Mouse (Mus musculus) midbrain, embryonic 16.5 days (tissue): ENCODE results near the gene Parvb. TPM values are rescaled to one million over a fixed set of nuclear protein-coding genes. Genes with fewer than 3 reads are reported as not detected.

Experiments used
- ATAC-seq: fragments of 200-750 bp; cut with Nextera tagmentation; 2 replicates; pipeline ENCODE4 v1.8.0; 2017; ENCODE audit warnings: moderate TSS enrichment
- H3K27ac ChIP-seq: fragments of 300-500 bp; sonication (generic); 2 replicates; pipeline ENCODE4 v1.5.1; 2014; ENCODE audit warnings: mild to moderate bottlenecking, low read length, mixed read lengths
- H3K27me3 ChIP-seq: fragments of 300-500 bp; sonication (generic); 2 replicates; pipeline ENCODE4 v1.6.1; 2014; ENCODE audit warnings: low read depth, low read length, mixed read lengths; ENCODE audit not compliant: control insufficient read depth, insufficient read depth
- H3K36me3 ChIP-seq: fragments of 300-500 bp; sonication (generic); 2 replicates; pipeline ENCODE4 v1.6.1; 2014; ENCODE audit warnings: mild to moderate bottlenecking, low read length, moderate library complexity, mixed read lengths; ENCODE audit not compliant: control insufficient read depth, insufficient read depth
- H3K4me1 ChIP-seq: fragments of 300-500 bp; sonication (generic); 2 replicates; pipeline ENCODE4 v1.6.1; 2014; ENCODE audit warnings: mild to moderate bottlenecking, low read length, mixed read lengths; ENCODE audit not compliant: control insufficient read depth, insufficient read depth
- H3K4me2 ChIP-seq: fragments of 300-500 bp; sonication (generic); 2 replicates; pipeline ENCODE4 v1.6.1; 2014; ENCODE audit warnings: mild to moderate bottlenecking, low read length, mixed read lengths
- H3K4me3 ChIP-seq: fragments of 300-500 bp; sonication (generic); 2 replicates; pipeline ENCODE4 v1.5.1; 2014; ENCODE audit warnings: low read depth, mild to moderate bottlenecking, low read length, moderate library complexity, mixed read lengths
- H3K9ac ChIP-seq: fragments of 300-500 bp; sonication (generic); 2 replicates; pipeline ENCODE4 v1.6.1; 2014; ENCODE audit warnings: low read depth, low read length, mixed read lengths
- H3K9me3 ChIP-seq: fragments of 300-500 bp; sonication (generic); replicated peaks from 2 replicates; pipeline ENCODE4 v1.6.1; 2014; ENCODE audit warnings: mild to moderate bottlenecking, low read length, mixed read lengths; ENCODE audit not compliant: control insufficient read depth, poor library complexity, severe bottlenecking
- WGBS: fragments of 180-500 bp; shearing (Covaris S2); extraction: QIAGEN DNeasy Blood & Tissue Kit; methylation state at CpG from one replicate; pipeline ENCODE4 v1.1.7; 2014; 5-methylcytosine and 5-hydroxymethylcytosine counted together
- polyA plus RNA-seq: library from polyadenylated mRNA; unstranded; fragments of >200 nt; fragmentation: Nextera tagmentation; extraction: Ambion mirVana; gene quantifications from 2 replicates; pipeline ENCODE4 v1.2.1, GENCODE M21; 2015

Gene Parvb
- 4.3 and 4.7 TPM in 2 replicates for polyA plus RNA-seq

DNA sequence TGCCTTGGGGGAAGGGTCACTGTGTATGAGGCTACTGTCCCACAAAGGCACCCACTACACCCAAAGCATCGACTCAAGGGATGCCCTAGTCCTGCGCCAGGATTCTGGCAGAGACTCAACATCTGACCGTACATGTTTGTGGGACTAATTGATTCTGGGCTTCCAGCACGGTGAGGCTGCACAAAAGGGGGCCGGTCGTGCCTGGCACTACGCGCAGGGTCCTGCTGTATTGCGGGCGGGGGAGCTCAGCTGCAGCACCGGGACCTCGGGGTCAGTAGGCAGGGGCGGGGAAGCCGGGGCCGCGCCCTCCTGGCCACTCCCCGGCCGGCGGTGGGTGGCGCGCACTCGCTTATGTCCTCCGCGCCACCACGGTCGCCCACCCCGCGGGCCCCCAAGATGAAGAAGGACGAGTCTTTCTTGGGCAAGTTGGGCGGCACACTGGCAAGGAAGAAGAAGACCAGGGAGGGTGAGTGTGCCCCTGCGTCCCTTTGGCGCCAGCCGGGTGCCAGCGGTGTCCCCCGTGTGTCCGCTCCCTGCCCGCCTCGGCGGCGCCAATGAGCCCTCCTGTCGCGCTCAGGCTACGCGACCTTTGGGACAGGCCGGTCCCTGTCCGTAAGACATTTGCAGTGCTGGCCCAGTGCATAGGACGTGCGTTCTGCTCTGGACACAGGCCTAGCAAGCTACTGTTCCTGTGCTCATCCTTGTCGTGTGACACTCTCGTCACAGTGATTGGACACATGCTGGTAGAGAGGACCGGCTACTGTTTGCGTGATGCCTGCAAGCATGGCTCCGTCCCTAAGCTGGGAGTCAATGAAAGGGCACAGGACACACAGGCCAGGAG lies at the start of gene Parvb:
TSS of gene Parvb (plus strand) at position 323 of the 841 bp plus-strand sequence.
- peak within 1 kb of the TSS; percentile 38 for H3K4me3 ChIP-seq
- peak within 1 kb of the TSS; percentile 68 for H3K27ac ChIP-seq
- peaks cover 31% of the 10 kb centered on the region for H3K4me1 ChIP-seq
- no peaks in the 10 kb centered on the region for H3K9me3 ChIP-seq
- peak within 1 kb of the TSS; percentile 63 for H3K9ac ChIP-seq
- ATAC-seq, result peak; percentile 44
- H3K36me3 ChIP-seq, result no peaks in the 10 kb centered on the region
- peak within 1 kb of the TSS; percentile 87 for H3K4me2 ChIP-seq
- whole genome bisulfite sequencing, result 1% methylated on average over 53 of the region's 53 CpGs
- H3K27me3 ChIP-seq, result no peaks in the 10 kb centered on the region

DNA sequence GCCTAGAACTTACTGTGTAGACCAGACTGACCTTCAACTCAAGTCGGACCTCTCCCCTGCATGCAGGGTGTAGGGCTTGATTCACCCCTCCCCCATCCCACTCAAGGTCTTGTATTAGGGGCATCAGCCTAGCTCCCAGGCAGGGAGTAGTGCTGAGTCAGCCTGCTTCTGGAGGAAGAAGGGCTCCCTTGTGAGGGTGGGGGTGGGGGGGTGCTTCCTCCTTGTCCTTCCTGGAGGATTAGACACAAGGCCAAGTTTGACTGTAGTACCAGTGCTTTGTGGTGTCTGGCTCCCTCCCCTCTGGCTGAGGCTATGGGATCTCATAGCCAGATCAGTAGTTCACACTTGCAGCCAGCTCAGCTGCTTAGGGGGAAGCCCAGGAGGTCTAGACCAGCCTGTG lies 47.9 kb upstream of the Parvb start:
- 47% methylated on average over 1 of the region's 1 CpGs for WGBS

DNA sequence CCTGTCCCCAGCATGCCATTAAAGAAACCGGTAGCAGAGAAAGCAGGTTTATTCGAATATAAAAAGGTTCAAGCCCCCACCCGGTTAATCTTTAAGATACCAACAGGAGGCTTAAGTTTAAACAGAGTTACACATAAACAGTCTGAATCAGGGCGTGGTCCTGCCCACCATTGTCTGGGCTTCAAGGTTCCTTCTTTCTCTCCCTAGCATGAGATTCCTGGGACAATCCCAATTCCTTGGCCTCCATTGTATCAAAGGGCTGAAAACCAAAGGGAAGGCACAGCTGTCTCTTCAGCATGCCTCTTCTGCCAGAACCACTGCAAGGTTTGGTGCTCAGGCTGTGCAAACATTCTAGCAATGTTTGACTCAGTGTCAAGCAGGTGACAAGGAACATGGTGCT lies 45.6 kb upstream of the Parvb start:
- no peak for ATAC-seq
- WGBS, result 55% methylated on average over 4 of the region's 4 CpGs
- H3K9me3 ChIP-seq, result no peaks in the 10 kb centered on the region
- no peaks in the 10 kb centered on the region for H3K36me3 ChIP-seq
- no peak overlapping the region for H3K9ac ChIP-seq
- H3K27me3 ChIP-seq, result no peaks in the 10 kb centered on the region
- no peak overlapping the region for H3K27ac ChIP-seq
- no peaks in the 10 kb centered on the region for H3K4me1 ChIP-seq
- no peak overlapping the region for H3K4me3 ChIP-seq
- H3K4me2 ChIP-seq, result no peak overlapping the region

More for the DNA sequence above, 47.9 kb upstream of the Parvb start:
- Histone ChIP-seq H3K4me1 (no peaks in the 10 kb centered on the region), H3K9me3 (no peaks in the 10 kb centered on the region), H3K9ac (no peak overlapping the region), H3K27me3 (no peaks in the 10 kb centered on the region), H3K27ac (no peak overlapping the region), H3K36me3 (no peaks in the 10 kb centered on the region), H3K4me3 (no peak overlapping the region), H3K4me2 (no peak overlapping the region)
- no peak for ATAC-seq

DNA sequence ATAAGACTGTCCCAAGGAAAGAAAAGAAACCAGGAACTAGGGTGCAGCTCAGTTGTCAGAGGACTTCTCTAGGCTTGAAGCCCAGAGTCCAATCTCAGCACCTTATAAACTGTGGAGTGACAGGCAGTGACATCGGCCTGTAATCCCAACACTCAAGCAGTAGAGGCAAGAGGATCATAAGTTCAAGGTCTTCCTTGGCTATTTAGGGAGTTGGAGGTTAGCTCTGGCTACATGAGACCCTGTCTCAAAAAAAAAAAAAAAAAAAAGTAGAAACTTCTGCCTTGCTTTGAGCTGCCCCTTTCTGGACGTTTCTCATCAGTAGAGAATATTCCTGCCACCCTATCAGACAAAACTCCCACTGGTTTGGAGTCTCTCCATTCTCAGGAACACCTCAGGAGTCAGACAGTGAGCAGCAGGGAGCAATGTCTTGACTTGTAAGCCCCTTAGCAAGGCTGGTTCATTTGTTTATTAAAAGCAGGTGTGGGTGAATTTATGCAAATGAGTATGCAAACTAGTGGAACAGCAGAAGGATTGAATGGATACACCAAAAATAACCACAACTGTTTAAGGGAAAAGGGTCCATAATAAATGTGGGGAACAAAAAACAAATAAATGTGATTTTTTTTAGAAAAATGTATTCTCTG lies 42.8 kb upstream of the Parvb start:
- no peak for ATAC-seq
- 56% methylated on average over 2 of the region's 2 CpGs for WGBS
- H3K9me3 ChIP-seq, result no peaks in the 10 kb centered on the region
- no peaks in the 10 kb centered on the region for H3K36me3 ChIP-seq
- no peaks in the 10 kb centered on the region for H3K27me3 ChIP-seq
- no peak overlapping the region for H3K4me2 ChIP-seq
- H3K27ac ChIP-seq, result no peak overlapping the region
- H3K4me1 ChIP-seq, result peaks cover 13% of the 10 kb centered on the region
- no peak overlapping the region for H3K4me3 ChIP-seq
- no peak overlapping the region for H3K9ac ChIP-seq

DNA sequence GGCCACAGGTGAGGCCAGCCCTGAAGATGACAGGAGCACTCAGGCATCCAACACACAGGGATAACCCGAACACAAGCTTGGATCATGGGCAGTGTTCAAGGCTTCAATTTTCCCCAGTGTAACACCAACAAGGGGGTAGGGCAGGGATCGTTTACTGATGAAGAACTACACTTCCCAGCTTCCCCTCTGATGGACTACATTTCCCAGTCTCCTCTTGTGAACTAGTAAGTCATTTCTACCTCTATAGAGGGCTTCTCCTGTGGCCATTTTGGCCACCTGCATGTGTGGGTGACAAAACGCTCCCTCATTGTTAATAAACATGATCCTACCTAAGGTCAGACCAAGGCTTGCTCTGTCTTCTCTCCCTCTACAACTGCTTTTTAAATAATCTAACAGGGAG lies 42.0 kb upstream of the Parvb start:
- H3K36me3 ChIP-seq, result no peaks in the 10 kb centered on the region
- no peak overlapping the region for H3K9ac ChIP-seq
- 44% methylated on average over 3 of the region's 3 CpGs for WGBS
- H3K4me1 ChIP-seq, result peaks cover 13% of the 10 kb centered on the region
- no peak for ATAC-seq
- no peak overlapping the region for H3K4me2 ChIP-seq
- H3K27me3 ChIP-seq, result no peaks in the 10 kb centered on the region
- H3K9me3 ChIP-seq, result no peaks in the 10 kb centered on the region
- no peak overlapping the region for H3K27ac ChIP-seq
- H3K4me3 ChIP-seq, result no peak overlapping the region

DNA sequence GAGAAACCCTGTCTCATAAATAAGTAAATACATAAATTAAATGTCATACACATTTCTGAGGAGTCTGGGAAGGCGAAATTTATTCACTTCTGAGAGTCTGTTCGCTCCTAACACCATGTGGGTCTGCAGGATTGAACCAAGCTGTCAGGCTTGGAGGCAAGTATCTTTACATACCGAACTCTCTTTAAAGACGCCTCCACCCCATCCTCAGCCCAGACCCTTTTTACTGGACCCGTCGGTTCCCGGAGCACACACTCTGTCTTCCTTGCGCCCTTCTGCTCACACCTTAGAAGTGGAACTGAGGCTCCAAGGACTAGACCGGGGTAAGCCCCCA lies 40.2 kb upstream of the Parvb start:
- H3K4me3 ChIP-seq, result peak overlapping the region; percentile 76
- H3K9me3 ChIP-seq, result no peaks in the 10 kb centered on the region
- peak overlapping the region; percentile 81 for H3K27ac ChIP-seq
- no peaks in the 10 kb centered on the region for H3K36me3 ChIP-seq
- H3K9ac ChIP-seq, result peak overlapping the region; percentile 76
- H3K27me3 ChIP-seq, result no peaks in the 10 kb centered on the region
- H3K4me2 ChIP-seq, result peak overlapping the region; percentile 72
- 3% methylated on average over 9 of the region's 9 CpGs for WGBS
- no peak; the same call in 1 of the 2 replicates for ATAC-seq
- H3K4me1 ChIP-seq, result peaks cover 13% of the 10 kb centered on the region

DNA sequence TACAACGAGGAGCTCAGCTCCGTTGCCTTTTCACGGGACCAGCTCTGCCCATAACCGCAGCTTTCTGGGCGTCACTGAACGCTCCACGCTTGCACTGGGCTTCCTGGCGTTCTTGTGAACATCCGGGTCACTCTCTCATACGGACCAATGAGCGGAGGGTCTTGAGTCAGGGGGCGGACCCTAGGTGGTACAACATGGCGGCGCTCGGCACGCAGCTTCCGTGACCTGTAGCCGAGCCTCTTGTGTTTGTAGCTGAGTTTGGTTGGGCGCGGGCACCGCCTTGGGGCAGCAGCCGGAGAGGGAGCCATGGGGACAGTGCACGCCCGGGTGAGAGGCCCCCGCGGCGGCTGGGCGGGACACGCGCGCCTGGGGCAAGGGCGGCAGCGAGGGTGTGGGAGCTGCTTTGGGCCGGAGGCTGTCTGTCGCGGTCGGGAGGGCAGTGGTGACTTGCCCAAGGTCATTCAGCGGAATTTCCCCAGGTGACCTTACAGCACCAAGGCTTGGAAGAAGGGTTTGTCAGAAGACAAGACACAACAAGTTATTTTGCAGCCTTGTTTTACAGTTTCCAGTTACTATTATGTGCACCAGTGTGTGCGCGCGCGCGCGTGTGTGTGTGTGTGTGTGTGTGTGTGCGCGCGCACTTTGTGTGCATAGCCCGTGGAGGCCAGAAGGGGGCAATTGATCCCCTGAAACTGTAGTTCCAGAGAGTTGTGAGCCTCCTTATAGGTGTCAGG lies 39.6 kb upstream of the Parvb start, which contains the start of gene Samm50:
TSS of gene Samm50 (plus strand) at position 184 of the 734 bp plus-strand sequence.
- H3K36me3 ChIP-seq, result 0 out of 2 replicates have a peak, but pooled peaks cover 3% of the 10 kb centered on the region
- H3K9ac ChIP-seq, result peak within 1 kb of the TSS; percentile 76
- peak within 1 kb of the TSS; percentile 76 for H3K4me3 ChIP-seq
- H3K27ac ChIP-seq, result peak within 1 kb of the TSS; percentile 81
- 4% methylated on average over 48 of the region's 48 CpGs for WGBS
- no peaks in the 10 kb centered on the region for H3K9me3 ChIP-seq
- H3K4me1 ChIP-seq, result peaks cover 13% of the 10 kb centered on the region
- peak; percentile 98 for ATAC-seq
- peak within 1 kb of the TSS; percentile 72 for H3K4me2 ChIP-seq
- H3K27me3 ChIP-seq, result no peaks in the 10 kb centered on the region

DNA sequence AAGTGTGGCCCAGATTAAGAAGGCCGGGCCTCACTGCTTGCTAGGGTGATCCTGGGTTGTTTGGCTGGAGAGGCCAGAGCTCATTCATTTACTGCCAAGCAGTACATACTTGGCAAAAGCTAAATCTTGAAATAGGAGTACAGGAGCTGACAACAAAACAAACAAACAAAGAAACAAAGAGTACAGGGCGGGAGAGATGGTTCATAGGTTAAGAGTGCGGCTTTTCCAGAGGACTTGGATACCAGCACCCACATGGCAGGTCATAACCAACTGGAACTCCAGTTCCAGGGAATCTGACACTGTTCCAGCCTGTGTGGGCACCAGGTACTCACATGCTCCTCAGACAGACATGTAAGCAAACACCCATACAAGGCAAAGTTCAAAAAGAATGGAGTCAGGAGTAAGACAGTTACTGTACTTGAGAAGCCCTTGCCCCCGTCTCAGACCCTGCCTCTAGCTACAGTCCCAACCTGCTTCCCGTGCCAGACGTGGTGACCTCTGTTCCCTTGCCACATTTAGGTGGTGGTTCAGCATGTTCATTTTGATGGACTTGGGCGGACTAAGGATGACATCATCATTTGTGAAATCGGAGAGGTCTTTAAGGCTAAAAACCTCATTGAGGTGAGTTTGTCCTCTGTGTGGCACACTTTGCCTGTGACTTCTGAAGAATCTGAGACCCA lies 35.2 kb upstream of the Parvb start:
- no peak for ATAC-seq
- no peak overlapping the region for H3K9ac ChIP-seq
- no peak overlapping the region for H3K27ac ChIP-seq
- WGBS, result 88% methylated on average over 8 of the region's 8 CpGs
- H3K4me1 ChIP-seq, result peaks cover 10% of the 10 kb centered on the region
- no peak overlapping the region for H3K4me3 ChIP-seq
- peaks cover 42% of the 10 kb centered on the region for H3K36me3 ChIP-seq
- H3K27me3 ChIP-seq, result no peaks in the 10 kb centered on the region
- H3K9me3 ChIP-seq, result no peaks in the 10 kb centered on the region
- no peak overlapping the region for H3K4me2 ChIP-seq
